In the genomic region with DNA sequence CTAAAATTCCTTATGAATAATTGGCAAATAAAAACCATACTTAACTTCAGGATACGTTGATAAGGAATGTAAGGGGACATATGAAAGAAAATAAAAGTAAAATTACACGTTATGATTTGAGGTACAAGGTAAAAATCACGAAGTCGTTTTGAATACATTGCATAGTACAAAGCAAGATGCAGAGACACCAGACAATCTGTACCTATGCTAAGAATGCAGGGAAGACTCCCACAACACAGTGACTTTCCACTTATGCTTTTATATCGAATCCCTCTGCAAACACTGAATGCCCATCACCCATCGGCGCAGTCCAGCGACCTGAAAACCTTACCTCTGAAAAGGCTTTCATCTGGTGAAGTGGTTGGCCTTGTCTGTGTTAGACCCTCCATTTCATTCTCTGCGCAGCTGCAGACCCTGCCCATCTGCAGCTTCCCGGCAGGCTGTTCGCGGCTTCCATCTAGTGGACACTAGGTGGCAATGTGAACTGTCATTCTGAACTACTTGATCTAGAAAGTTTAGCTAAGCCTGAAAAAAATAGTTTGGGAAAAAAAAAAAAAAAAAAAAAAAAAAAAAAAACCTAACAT, we compare ENCODE assay signal across 9 mouse cellular contexts.
DNase-seq lines count a peak whose midpoint lies in the region; ATAC-seq lines count a peak whose summit lies in the region.
"Had no signal": no experiment of that assay in that cellular context is flagged by ENCODE, and none has a peak within 500 bp of the region (broad histone marks: within the 10 kb centered on the region; RNA-seq: fewer than 3 reads in every experiment).

No protein-coding gene starts in this region.

- peak; percentile 81 for ATAC-seq in kidney, embryonic 16.5 days (ENCODE audit: low FRiP score, low TSS enrichment)
- ATAC-seq in midbrain, embryonic 16.5 days = peak; percentile 95

- peak overlapping the region; percentile 51 for H3K4me3 ChIP-seq in kidney, embryonic 16.5 days (ENCODE audit: low read length)
- H3K4me3 ChIP-seq in midbrain, embryonic 16.5 days (ENCODE audit: low read depth, low read length) = peak overlapping the region; percentile 48
- H3K4me3 ChIP-seq: liver, embryonic 15.5 days had no signal

- 33% methylated on average over 12 of the region's 12 CpGs for WGBS in kidney, embryonic 16.5 days
- WGBS in midbrain, embryonic 16.5 days = 33% methylated on average over 12 of the region's 12 CpGs

- H3K9me3 ChIP-seq in kidney, embryonic 16.5 days (ENCODE audit: low read length) = no peaks in the 10 kb centered on the region
- H3K9me3 ChIP-seq in midbrain, embryonic 16.5 days (replicated peaks; ENCODE audit: control insufficient read depth, low read length, poor library complexity, severe bottlenecking) = 0 out of 2 replicates have a peak, but pooled peaks cover 3% of the 10 kb centered on the region
- H3K9me3 ChIP-seq: liver, embryonic 15.5 days had no signal

- H3K4me2 ChIP-seq in kidney, embryonic 16.5 days (replicated peaks; ENCODE audit: low read depth, low read length) = peak overlapping the region; percentile 46
- H3K4me2 ChIP-seq in midbrain, embryonic 16.5 days (ENCODE audit: low read length) = no peak overlapping the region
- H3K4me2 ChIP-seq: liver, embryonic 15.5 days had no signal

- DNase-seq in kidney, adult 18-20 months = no peak
- DNase-seq in cerebellum, adult 9-11 months = peak; percentile 13
- DNase-seq in frontal cortex, postnatal 10 days (ENCODE audit: low spot score in 2 of 2) = peak; percentile 11 to 38
- DNase-seq in layer of hippocampus, postnatal 14 days (ENCODE audit: low spot score in 2 of 2) = peak; percentile 35 to 54
- no peak for DNase-seq in urinary bladder, postnatal 36 days (ENCODE audit: low spot score in 2 of 2)
- DNase-seq in gastrocnemius, adult 8-10 months (ENCODE audit: low spot score in 2 of 2) = no peak

- no peaks in the 10 kb centered on the region for H3K4me1 ChIP-seq in kidney, embryonic 16.5 days (ENCODE audit: insufficient read depth, low read length)
- H3K4me1 ChIP-seq in midbrain, embryonic 16.5 days (ENCODE audit: control insufficient read depth, insufficient read depth, low read length) = peaks cover 2% of the 10 kb centered on the region; the same call in 1 of the 2 replicates
- H3K4me1 ChIP-seq: liver, embryonic 15.5 days had no signal

- no peak overlapping the region for H3K27ac ChIP-seq in kidney, embryonic 16.5 days (ENCODE audit: low read length)
- peak overlapping the region; percentile 55; the same call in 1 of the 2 replicates for H3K27ac ChIP-seq in midbrain, embryonic 16.5 days (ENCODE audit: low read length)
- H3K27ac ChIP-seq: liver, embryonic 15.5 days had no signal

- no peaks in the 10 kb centered on the region for H3K27me3 ChIP-seq in kidney, embryonic 16.5 days (ENCODE audit: insufficient read depth, low read length)
- H3K27me3 ChIP-seq in midbrain, embryonic 16.5 days (ENCODE audit: control insufficient read depth, insufficient read depth, low read depth, low read length) = no peaks in the 10 kb centered on the region
- H3K27me3 ChIP-seq: liver, embryonic 15.5 days had no signal

- H3K9ac ChIP-seq in kidney, embryonic 16.5 days (replicated peaks; ENCODE audit: low read length) = 0 out of 2 replicates have a peak overlapping the region, but pooled peaks have one; percentile 54
- peak overlapping the region; percentile 65 for H3K9ac ChIP-seq in midbrain, embryonic 16.5 days (ENCODE audit: low read depth, low read length)
- H3K9ac ChIP-seq: liver, embryonic 15.5 days had no signal

- H3K36me3 ChIP-seq in kidney, embryonic 16.5 days (ENCODE audit: insufficient read depth, low read length) = no peaks in the 10 kb centered on the region
- peaks cover 4% of the 10 kb centered on the region; the same call in 1 of the 2 replicates for H3K36me3 ChIP-seq in midbrain, embryonic 16.5 days (ENCODE audit: control insufficient read depth, insufficient read depth, low read length)
- H3K36me3 ChIP-seq: liver, embryonic 15.5 days had no signal

Comparison
In these comparisons a context has a peak if more than half of its experiments do, and no peak if none do; other contexts are left out.
1. DNase-seq: peak in cerebellum, adult 9-11 months (single experiment), frontal cortex, postnatal 10 days (2 of 2) and layer of hippocampus, postnatal 14 days (2 of 2); none in kidney, adult 18-20 months (single experiment), urinary bladder, postnatal 36 days (0 of 2) and gastrocnemius, adult 8-10 months (0 of 2).